Mouse (Mus musculus) thymus, adult 2 months (tissue): ENCODE data around the gene Ppp1r27.

Source experiments
- CTCF ChIP-seq: fragments of 200-500 bp; IDR thresholded peaks from 2 replicates; pipeline ENCODE4 v1.5.1; 2012; ENCODE audit warnings: mild to moderate bottlenecking, control low read depth, low read length, moderate library complexity, borderline replicate concordance; ENCODE audit not compliant: control insufficient read depth, poor library complexity, insufficient read depth; ENCODE audit errors: extremely low read depth
- POLR2A ChIP-seq: fragments of 200-500 bp; IDR thresholded peaks from 2 replicates; pipeline ENCODE4 v1.6.1; 2012; ENCODE audit warnings: mild to moderate bottlenecking, low read length, control low read depth, moderate library complexity; ENCODE audit not compliant: control insufficient read depth, poor library complexity, insufficient read depth; ENCODE audit errors: extremely low read depth

DNA sequence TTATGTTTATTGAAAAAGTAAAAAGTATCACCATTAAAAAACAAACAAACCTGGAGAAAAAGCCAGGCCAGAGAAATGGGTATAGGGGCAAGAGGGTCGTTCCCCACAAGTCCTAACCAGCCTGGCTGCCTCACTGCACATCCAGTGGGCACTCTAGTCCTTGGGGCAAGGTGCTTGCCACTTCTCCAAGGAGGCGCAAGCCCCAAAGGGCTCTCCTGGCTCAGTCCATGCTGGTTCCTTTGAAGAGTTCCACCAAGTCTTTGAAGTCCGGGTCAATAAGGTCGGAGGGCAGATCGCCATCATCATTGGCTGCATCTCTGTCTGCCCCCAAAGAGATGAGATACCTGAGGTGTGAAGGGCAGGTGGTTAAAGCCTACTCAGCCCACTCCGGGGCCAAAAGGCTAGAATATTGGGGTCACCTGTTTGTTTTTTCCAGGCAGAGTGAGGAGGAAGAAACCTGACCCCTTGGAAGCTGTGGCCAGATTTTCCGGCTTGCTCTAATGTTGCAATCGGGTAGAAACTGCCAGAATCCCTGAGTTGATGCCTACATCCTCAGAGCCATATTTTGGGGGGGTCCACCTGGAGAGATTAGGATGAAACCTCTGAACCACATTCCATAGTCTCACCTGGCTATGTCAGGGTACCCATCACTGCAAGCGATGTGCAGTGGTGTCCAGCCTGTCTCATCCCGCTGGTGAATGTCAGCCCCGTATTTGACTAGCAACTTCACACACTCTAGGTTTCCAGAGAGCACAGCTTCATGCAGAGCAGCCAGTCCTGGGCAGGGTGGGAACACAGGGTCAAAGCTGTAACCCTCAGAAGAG, 734 bp downstream of the Ppp1r27 start:
- TF ChIP-seq CTCF (no peak), POLR2A (no peak)
